Mouse (Mus musculus): ENCODE measurements around the gene Add3. TPM values are rescaled to one million over a fixed set of nuclear protein-coding genes. Genes with fewer than 3 reads are reported as not detected.

Add3 gene
- polyA plus RNA-seq, 1 experiment from 2014 or later = 85.5 TPM

- H3K36me3 ChIP-seq (ENCODE audit: control insufficient read depth, insufficient read depth, low read length) = no peaks in the 10 kb centered on the region
- H3K9ac ChIP-seq (replicated peaks; ENCODE audit: low read depth, low read length) = no peak overlapping the region
- 38% methylated on average over 20 of the region's 20 CpGs for WGBS
- H3K27ac ChIP-seq (ENCODE audit: low read length) = no peak overlapping the region
- no peak overlapping the region for H3K4me2 ChIP-seq (replicated peaks; ENCODE audit: low read depth, low read length)
- no peak for ATAC-seq (ENCODE audit: insufficient number of reproducible peaks, insufficient read depth, low FRiP score, low read depth)
- H3K4me1 ChIP-seq (ENCODE audit: control insufficient read depth, insufficient read depth, low read length) = no peaks in the 10 kb centered on the region
- H3K4me3 ChIP-seq (ENCODE audit: low read depth, low read length) = no peak overlapping the region
- no peaks in the 10 kb centered on the region for H3K27me3 ChIP-seq (ENCODE audit: control insufficient read depth, insufficient read depth, low read length)
- no peaks in the 10 kb centered on the region for H3K9me3 ChIP-seq (ENCODE audit: control insufficient read depth, low read depth, low read length)
Observed at GRCm38 (mm10) chr19:53284268-53285208, 144.3 kb downstream of the Add3 start.

- Histone ChIP-seq H3K4me2 (replicated peaks; ENCODE audit: low read depth, low read length) (no peak overlapping the region), H3K9ac (replicated peaks; ENCODE audit: low read depth, low read length) (no peak overlapping the region), H3K4me3 (ENCODE audit: low read depth, low read length) (no peak overlapping the region), H3K4me1 (ENCODE audit: control insufficient read depth, insufficient read depth, low read length) (no peaks in the 10 kb centered on the region), H3K27ac (ENCODE audit: low read length) (no peak overlapping the region), H3K36me3 (ENCODE audit: control insufficient read depth, insufficient read depth, low read length) (no peaks in the 10 kb centered on the region), H3K9me3 (ENCODE audit: control insufficient read depth, low read depth, low read length) (no peaks in the 10 kb centered on the region), H3K27me3 (ENCODE audit: control insufficient read depth, insufficient read depth, low read length) (no peaks in the 10 kb centered on the region)
- 71% methylated on average over 23 of the region's 23 CpGs for WGBS
- ATAC-seq (ENCODE audit: insufficient number of reproducible peaks, insufficient read depth, low FRiP score, low read depth) = no peak
Observed at GRCm38 (mm10) chr19:53296331-53297254, 156.3 kb downstream of the Add3 start.

Other genes with a start within 250 kb of the Add3 start
- gene Xpnpep1, start 100.2 kb upstream of the Add3 start, polyA plus RNA-seq (2014; fragmentation: Nextera tagmentation; extraction: Ambion mirVana) = 157 TPM in 2 replicates
- gene Mxi1, start 170.1 kb downstream of the Add3 start, polyA plus RNA-seq (2014; fragmentation: Nextera tagmentation; extraction: Ambion mirVana) = 29.3 and 30.3 TPM in 2 replicates
- gene Gm10197, start 231.3 kb downstream of the Add3 start, polyA plus RNA-seq (2014; fragmentation: Nextera tagmentation; extraction: Ambion mirVana) = not detected in 2 replicates